Mouse (Mus musculus) layer of hippocampus, postnatal 14 days (tissue): ENCODE data around the gene Ucma. TPM values are rescaled to one million over a fixed set of nuclear protein-coding genes. Genes with fewer than 3 reads are reported as not detected.
A peak's percentile ranks its signal among the peaks of the same experiment; 100 is the strongest.

ENCODE experiments used
- DNase-seq, 2 experiments: peaks; one replicate each; pipeline ENCODE4 v3.0.0; 2021 to 2022; ENCODE audit warnings: low spot score in 2 of 2, mixed read lengths in 1 of 2
- total RNA-seq, 2 experiments: library from RNA; stranded (reverse); gene quantifications; 2 replicates each; pipeline ENCODE4 v1.2.3; 2021

Ucma gene
- total RNA-seq, 2 experiments from 2014 or later: 2.8 to 3.1 TPM

GRCm38 (mm10) chr2:5001266-5001665 is 25.3 kb downstream of the Ucma start:
- no peak for DNase-seq

- DNase-seq: no peak
Measured at GRCm38 (mm10) chr2:5007107-5007506, 31.2 kb downstream of the Ucma start.

- DNase-seq: no peak
Measured at GRCm38 (mm10) chr2:5011898-5012490, 36.1 kb downstream of the Ucma start.

- DNase-seq: peak; percentile 90 to 96
Measured at GRCm38 (mm10) chr2:5012491-5013324, 36.8 kb downstream of the Ucma start, which contains the start of gene Mcm10. Mcm10 (minus strand) TSS chr2:5012791.

GRCm38 (mm10) chr2:5014616-5015015 is 38.7 kb downstream of the Ucma start:
- DNase-seq: no peak

GRCm38 (mm10) chr2:5015527-5015926 is 39.6 kb downstream of the Ucma start:
- DNase-seq: no peak

- DNase-seq: no peak
Measured at GRCm38 (mm10) chr2:5016922-5017321, 41.0 kb downstream of the Ucma start.

GRCm38 (mm10) chr2:5019708-5020107 is 43.8 kb downstream of the Ucma start:
- no peak for DNase-seq

- DNase-seq: no peak
Measured at GRCm38 (mm10) chr2:5023275-5023674, 47.4 kb downstream of the Ucma start.

- DNase-seq: no peak
Measured at GRCm38 (mm10) chr2:5023699-5024399, 47.9 kb downstream of the Ucma start.

- DNase-seq: no peak
Measured at GRCm38 (mm10) chr2:5025162-5025733, 49.3 kb downstream of the Ucma start.

GRCm38 (mm10) chr2:5027057-5027456 is 51.1 kb downstream of the Ucma start:
- no peak for DNase-seq

- no peak for DNase-seq
Measured at GRCm38 (mm10) chr2:5028047-5028446, 52.1 kb downstream of the Ucma start.

GRCm38 (mm10) chr2:5029808-5030207 is 53.9 kb downstream of the Ucma start:
- DNase-seq: no peak

- DNase-seq: no peak
Measured at GRCm38 (mm10) chr2:5031215-5031614, 55.3 kb downstream of the Ucma start.

- DNase-seq: no peak
Measured at GRCm38 (mm10) chr2:5032665-5033064, 56.7 kb downstream of the Ucma start.

GRCm38 (mm10) chr2:5033546-5034420 is 57.9 kb downstream of the Ucma start:
- no peak for DNase-seq

- DNase-seq: no peak
Measured at GRCm38 (mm10) chr2:5034801-5035200, 58.9 kb downstream of the Ucma start.

GRCm38 (mm10) chr2:5035241-5035640 is 59.3 kb downstream of the Ucma start:
- DNase-seq: no peak
